Mouse (Mus musculus): ENCODE data around the gene Fgfr2.

The Fgfr2 gene

DNA sequence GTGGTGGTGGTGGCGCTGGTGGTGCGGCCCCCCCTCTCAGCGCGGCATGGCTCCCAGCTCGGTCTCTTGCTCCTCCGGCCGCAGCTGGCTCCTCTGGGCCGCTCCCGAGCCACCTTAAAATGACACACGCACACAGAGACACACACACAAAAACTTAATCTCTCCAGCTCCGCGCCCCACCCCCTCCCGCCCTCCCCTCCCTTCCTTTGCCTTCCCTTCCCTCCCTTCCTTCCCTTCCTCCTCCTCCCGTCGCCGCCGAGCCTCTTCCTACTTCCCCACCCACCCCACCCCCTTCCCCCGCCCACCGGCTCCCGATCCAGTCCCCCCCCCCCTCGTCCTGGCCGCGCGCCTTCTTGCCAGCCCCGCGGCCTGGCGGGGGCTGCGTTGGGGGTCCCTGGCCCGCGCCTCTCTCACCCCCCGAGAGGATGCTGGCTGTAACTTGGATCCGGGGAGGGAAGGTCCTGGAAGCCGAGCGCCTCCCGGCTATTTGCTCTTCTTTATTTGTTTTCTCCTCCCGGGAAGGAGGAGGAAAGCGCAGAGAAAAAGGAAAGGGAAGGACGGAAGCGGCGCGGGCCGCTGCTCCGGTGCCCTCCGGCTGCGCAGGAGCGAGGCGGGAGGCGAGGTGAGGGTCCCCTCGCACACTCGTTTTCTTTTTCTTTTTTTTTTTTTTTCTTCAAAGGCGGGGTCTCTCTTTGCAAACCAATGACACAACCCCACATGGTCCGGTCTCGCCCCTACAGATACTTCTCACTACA lies at the start of gene Fgfr2:
Gene Fgfr2, minus strand, starts transcription at position 107 of the 755 bp plus-strand sequence.
- peak; percentile 79 for DNase-seq

DNA sequence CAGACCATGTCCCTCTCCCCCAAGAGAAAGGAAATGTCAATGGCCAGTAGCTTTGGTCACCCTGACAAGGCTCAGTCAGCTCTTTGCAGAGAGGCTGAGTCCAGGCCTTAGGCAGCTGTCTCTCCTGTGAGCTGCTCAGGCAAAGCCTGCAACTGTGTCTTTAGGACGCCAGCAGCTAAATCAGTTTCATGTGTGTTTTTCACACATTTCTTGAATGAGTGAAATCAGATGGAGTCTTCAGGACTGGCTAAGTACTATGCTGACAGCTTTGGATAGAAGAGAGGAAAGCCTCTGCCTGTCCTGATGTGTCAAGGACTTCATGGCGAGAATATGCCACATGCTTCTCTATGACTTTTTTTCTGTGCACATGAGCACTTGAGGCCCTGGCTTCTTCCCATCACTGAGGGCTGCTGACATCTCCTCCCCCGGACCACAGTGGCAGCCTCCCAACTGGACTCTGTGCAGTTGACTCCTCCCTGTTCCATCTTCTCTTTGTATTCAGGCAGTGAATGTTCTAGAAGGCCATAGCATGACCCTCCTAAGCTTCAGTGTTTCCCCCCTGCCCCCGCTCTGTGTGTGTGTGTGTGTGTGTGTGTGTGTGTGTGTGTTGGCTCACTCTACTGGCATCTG lies 48.4 kb upstream of the Fgfr2 start:
- no peak for DNase-seq

DNA sequence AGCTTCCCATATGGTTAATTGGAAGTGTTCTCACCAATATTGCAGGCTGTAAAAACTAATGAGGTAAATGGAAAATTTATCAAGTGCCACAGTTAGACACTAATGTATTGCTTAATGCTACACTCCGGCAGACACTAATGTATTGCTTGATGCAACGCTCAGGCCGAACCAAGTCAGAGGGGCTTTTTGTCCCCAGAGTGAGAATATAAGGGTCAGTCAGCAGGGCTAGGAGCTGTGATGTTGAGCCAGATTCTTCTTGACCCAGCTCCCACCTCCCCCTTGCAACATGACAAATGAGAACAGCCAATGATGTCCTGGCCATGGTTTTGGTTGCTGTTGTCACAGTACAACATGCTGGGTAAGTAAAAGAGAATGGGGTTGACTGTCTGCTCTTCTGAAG lies 45.8 kb upstream of the Fgfr2 start:
- no peak for DNase-seq

DNA sequence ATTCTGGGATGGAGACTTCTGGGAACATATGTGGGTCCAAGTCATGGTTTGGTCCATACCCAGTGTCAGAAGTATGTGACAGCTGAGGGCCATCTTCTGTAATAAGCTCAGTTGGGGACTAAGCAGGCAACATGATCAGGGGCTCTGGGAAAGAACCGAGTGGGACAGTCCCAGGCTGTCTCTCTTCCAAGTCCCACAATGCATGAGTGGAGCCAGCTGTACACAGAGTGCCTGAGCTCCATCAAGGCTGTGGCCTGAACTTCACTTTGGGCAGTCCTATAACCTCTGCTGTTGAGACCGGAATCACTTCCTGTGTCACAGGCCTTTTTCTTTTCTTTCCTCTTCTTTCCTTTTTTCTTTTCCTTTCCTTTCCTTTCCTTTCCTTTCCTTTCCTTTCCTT lies 44.8 kb upstream of the Fgfr2 start:
- no peak for DNase-seq

DNA sequence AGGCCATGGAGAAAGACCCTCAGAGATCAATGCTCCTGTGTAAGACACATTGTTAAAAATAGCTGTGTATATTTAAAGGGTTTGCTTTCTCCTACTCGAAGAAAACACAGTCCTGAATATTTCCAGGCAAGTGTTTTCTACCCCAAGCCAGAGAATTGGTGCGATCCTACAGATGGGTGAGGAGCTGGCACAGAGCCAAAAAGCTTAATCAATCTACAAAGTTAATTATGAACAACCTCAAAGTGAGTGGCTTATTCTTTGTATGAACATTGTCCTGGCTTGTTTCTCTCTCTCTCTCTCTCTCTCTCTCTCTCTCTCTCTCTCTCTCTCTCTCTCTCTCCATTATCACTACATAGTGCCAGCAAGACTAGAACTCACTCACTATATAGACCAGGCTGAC lies 41.6 kb upstream of the Fgfr2 start:
- no peak for DNase-seq

DNA sequence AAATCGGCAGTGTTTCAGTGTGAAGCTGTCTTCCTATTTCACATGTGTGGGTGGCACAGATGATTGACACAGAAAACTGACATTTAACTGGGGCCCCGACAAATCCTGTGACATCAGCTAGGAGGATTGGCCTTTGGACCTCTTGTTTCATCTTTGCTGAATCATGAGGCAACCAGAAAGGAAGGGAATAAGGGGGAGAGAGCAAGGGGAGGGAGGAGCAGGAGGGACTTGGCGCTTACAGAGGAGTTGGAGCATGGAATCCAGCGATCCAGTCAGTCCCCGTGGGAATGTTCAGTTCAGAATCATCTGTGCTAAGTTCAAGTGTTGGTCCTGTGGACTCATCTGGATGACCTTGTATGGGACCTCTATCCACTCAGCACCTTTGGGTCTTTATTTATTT lies 39.9 kb upstream of the Fgfr2 start:
- peak; percentile 27 for DNase-seq

DNA sequence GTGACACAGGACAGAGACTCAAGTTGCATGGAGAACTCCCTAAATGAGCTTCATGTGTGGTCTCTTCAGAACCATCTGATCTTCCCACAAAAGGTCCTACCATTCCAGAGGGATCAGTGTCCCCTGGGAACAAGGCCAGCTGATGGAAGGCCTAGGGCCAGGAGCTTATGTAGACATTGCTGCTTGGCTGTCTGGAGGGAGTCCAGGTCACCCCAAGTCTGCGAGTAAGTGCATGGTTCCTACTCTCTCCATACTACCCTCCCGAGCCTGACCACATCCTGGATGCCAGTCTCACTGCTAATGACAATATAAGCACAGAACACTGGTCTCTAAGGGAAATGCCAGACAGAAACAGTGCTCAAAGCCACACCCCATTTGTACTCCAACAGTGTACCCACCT lies 39.0 kb upstream of the Fgfr2 start:
- no peak for DNase-seq

DNA sequence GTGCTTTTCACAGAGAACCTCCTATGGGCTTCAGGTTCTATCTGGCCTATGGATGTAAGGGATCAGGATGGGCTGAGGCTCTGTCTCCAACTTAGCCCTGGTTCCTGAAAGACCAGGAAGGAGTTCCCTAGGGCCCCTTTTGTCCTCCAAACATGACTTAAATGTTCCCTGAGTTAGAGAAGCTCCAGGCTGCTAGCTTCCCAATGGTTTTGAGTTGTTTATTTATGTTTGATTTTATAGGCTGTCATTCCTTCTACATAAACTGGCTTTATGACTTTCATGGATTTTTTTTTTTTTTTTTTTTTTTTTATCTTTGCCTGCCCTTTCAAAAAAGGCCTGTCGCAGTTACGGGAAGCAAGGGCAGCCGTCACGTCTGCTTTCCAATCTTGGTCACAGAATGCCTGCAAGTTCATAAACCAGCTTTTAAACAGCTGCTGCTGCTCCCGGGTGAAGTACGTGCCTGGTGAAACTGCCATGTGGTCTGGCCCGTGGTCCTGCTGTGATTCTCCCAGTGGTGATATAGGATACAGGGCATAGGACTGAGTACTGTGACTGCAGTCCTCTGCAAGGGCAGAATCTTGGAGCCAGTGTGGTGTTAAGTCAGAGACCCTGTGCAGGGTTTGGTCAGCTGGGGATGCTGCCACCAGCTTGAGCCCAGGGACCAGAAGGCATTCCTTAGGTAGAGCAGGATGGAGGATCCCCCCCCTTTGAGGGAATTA lies 38.4 kb upstream of the Fgfr2 start:
- DNase-seq = no peak

DNA sequence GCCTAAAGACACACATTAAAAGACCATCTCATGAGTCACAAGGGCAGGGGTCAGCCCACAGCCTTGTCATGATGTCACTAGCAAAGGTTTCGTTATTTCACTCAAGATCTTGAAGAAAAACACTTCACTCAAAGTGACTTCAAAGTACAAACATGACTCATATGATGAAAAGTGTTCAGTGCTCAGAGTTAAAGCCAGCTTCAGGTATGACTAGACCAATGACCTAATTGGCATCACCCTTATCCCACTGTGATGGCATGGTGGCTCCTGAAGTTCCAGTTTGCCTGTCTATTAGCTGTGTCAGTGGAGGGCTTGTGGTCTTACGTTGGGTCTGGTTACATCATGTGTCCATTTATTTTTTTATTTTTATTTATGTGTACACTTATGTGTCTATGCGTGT lies 36.4 kb upstream of the Fgfr2 start:
- no peak for DNase-seq

DNA sequence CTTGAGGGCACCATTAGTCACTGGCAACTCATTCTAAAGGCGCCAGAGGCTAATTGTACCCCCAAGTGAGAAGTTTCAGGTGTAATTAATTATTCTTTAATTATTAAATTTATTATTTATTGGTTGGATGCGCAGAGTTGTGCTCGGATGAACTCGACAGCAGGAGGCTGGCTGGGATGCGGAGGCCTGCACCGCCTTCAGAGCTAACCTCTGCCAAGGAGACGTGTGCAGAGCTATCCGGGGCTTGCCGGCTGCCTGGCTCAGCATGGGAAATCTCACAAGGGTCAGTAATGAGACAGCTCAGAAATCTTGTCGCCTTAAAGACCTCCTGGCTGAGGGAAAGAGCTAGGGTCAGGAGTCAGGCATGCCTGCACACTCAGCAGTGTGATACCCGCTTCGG lies 32.5 kb upstream of the Fgfr2 start:
- DNase-seq = no peak

DNA sequence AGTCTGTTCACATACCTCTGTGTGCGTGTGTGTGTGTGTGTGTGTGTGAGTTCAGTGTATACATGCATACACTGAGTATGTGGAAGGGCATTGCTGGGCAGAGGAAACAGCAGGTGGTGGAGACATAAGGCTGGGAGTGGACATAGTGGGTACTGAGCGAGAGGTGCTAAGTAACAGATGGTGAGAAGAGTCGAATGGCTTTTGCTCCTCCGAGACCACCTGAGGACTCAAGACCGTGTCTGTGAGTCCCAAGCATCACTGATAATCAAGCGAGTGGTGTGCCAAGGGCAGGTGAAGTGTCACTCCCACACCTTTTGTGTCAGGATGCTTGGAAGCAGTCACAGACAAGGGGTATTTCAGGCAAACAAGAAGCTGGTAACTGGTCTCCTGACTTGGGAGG lies 31.7 kb upstream of the Fgfr2 start:
- no peak for DNase-seq

DNA sequence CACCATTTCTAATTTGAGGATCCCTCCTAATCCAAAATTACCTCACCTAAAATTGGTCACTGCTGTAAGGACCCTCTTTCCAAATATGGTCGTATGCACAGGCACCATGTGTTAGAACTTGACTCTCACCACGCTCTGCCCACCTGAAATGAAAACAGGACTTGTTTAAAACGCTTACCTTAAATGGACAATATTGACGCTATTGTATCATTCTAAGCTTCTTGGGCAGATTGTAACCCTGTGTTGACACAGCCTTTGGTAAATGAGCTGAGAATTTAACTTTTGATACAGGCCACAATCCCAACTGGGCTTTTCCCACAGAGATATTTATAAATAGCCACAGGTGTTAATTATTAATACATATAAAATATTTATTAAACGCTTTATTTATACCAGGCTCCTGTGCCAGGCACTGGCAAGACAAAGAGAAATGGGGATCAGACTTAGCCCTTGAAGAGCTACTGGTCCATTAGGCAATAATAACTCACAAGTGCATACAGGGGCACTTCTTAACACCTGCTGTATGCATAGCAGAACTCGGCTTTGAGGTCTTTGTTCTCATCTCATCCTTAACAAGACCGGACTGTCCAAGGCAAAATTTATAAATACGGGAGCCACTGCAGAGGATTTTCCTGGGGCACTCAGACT lies 16.7 kb upstream of the Fgfr2 start:
- no peak for DNase-seq

DNA sequence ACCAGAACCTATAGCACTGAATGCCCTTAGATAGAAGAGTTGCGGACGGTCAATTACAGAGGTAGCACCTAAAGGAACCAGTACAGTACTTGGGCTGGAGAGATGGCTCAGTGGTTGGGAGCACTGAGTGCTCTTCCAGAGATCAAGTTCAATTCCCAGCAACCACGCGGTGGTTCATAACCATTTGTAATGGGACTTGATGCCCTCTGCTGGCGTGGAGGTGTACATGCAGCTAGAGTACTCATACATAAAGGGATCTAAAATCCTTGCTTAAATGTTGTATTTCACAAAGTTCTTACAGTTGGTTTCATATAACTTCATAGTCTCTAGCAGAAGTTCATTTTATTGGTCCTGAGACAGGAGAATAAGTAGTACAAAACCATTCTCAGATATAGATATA lies 10.4 kb upstream of the Fgfr2 start:
- DNase-seq = no peak

DNA sequence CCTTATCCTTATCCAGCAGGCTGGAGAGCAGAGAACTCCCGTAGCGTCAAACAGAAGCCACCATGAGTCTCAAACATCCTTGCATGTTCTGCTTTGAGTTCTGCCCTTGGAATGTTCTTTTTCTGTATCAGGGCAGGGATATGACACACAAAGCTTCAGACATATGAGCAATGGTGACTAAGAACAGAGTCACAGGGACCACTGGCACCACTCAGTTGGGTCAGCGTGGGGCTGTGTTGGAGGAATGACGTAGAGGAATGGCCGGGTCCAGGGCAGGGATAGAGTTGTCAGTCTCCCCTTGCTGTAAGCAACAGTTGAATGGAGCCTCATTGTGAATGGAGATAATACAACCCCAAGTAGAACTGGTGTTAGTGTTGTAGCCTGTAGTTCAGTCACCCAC lies 9.6 kb upstream of the Fgfr2 start:
- no peak for DNase-seq

DNA sequence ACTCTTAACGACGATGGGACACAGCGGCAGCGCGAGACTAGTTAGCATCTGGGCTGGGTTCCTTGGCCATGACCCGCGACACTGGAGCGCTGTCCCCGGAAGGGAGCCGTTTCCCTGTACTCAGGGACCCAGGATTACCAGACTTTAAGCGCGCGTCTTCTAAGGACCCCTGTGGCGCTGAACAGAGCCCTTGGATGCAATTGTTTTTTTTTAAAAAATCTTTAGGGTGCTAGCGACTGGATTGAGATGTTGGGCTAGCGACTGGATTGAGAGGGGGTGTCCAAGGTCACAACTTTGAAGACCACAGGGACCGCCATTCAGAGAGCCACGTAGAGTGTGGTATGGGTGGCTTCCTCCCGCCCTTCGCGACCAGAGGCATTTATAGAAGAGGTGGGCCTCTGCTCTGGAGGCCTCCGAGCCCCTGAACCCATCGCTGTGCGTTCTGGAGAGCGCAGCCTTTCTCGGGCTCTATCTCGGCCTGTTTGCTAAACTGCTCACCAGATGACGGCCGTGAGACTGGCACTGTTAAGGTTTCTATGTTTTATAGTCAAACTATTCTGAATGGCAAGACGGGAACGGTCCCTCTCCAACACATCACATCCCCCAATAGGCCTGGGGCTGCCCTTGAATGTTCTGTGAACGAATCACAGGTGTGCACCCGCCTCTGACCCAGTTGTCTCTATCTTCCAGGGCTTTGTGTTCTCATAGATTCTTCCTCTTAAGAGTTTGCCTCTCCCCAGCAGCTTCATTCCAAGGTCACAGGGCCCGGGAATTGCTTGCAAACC lies 1.7 kb upstream of the Fgfr2 start:
- DNase-seq = no peak

DNA sequence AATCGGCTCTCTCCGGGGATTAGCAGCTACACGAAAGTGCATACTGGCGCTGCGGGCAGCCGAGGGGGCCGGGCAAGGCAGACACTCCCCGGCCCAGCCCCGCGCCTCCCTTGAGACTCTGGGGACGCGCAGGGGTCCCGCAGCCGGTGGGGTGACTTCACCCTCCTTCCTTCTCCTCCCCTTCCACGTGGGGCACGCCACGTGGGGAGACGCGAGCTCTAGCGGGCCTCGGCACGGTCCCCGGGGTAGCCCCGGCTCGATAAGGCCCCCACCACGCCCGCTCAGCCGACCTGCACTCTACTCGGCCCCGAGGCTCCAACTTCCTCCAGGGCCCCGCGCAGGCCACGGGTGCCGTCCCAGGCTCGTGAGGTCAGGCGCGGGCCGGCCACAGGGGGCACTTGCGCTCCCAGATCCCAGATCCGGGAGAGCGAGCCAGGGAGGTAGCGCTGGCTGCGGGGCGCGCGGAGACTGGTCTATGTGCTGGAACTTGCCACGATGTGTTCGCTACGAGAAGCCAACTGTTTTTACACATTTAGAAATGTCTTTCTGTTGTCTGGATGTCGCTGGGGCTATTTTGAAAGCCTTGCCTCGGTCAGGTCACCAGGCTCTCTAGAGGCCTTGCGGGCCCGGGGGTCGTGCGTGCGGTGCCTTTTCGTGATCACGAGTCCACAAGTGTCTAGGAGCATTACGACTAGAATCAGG lies 1.0 kb upstream of the Fgfr2 start, which contains the start of gene Ctbp2:
Gene Ctbp2, minus strand, starts transcription at position 356 of the 702 bp plus-strand sequence.
- peak; percentile 88 for DNase-seq

DNA sequence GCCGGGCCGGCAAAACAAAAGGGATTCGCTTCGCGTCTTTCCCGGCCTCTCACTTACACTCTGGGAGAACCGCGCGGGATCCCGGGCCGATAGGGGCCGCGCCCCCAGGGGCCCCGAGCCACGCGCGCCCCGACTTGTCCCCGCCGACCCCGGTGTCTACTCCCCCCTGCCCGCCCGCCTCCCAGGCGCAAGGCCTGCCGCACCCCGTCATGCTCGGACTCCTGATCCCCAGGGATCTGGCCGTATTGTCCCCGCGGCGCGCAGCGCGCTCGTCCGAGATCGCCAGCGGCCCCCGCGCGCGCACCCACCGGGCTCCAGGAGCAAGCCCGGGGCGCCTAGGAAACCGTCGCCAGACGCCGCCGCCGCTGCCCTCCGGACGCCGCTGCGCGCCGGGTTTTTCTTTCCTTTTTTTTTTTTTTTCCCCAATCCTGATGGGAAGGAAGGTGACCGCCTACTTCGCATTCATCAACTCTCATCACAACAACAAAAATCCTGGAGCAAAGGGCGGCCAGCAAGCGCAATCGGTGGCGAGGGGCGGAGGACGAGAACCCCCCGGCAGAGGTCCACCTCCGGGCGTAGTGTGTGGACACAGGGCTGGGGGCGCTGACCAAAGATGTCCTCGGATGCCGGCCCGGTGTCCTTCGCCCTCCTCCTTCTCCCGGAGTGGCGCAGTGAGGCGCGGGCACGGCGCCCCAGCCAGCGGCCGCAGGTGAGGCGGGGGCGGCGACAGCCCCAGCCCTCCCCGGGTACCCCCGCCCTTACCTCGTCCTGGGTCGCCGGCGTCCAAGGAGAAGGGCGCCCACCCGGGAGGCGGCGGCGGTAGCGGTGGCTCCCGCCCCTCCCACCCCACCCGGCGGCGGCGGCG lies 539 bp downstream of the Fgfr2 start:
- DNase-seq = peak; percentile 76

DNA sequence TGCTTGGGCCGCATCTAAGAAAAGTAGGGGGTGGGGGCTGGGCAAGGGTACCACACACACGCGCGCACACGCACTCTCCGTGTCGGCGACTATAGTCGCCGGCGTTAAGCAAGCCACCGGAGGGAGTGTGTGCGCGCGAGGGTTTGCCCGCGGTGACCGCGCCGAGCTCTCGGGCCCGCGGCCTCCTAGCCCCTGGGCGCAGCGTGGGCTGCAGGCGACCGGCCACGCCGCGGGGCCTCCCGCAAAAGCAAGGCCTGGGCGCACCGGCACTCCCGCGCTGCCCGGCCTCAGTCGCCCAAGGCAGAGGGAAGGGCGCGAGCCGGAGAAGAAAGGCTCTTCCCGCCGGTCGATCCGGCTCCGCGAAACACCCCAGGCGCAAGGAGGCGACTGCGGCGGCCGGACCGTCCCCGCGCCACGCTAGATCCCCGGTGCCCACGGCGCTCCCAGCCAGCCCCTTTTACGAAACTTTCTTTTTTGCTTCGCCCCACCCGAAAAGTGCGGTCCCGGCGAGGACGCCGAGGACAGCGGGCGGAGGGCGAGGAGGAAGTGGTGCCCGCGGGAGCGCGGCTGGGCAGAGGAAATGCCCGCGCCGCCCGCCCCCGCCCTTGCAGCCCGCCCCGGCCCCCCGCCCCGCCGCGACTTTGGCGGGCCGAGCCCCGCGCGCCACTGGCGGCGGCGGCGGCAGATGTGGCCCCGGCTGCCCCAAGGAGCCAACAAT lies 1.3 kb downstream of the Fgfr2 start:
- DNase-seq = peak; percentile 72

DNA sequence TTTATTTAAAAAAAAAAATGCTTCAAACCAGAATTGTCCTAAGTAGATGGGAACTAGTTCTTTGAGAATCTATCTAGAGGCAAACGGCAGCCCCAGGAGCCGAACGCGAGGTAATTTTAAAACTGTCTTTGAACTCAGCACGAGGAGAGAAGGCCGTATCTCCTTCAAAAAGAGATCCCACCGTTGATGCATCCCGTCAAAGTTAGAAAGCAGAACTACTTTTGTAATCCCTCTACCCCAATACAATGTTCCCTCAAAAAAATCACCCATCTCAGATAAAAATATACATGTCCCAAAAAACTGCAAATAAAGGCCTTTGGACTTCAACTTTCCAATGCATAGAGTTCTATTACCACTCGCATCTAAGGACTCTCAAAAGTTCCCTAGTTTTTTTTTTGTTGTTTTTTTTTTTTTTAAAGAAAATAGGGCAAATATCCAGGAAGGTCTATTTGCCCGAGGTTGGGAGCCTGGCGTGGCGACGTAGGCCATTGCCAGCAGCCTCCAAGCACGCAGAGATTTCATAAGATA lies 2.0 kb downstream of the Fgfr2 start:
- no peak for DNase-seq

DNA sequence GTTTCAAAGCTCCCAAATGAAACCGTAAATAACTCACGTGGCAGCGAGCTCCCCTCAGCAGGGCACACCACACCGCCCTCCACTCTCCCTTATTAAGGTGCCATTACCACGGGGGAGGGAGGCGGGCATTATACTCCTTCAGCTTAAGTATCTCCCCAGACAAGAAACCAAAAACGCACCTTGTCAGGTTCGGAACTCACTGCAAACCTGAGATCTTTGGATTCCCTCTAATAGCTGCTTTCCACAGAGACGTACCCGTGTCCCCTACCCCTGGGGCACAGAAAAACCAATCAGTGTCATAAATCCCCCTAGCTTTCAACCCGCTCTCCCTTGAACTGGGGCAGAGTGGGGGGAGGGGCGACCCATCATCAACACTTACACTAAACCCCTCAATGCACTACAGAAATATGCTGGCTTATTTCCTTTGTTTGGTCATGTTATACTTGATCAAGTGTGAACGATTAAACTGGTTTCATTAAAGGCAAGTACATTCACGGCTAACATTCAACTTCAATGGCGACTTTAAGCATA lies 2.9 kb downstream of the Fgfr2 start:
- no peak for DNase-seq

Measured in kidney, adult 18-20 months (tissue).